Mouse (Mus musculus): Measurements from ENCODE around the gene Spen.

GRCm38 (mm10) chr4:141466289-141466795 lies 72.1 kb downstream of the Spen start:
- no peak for TF ChIP-seq EP300 (IDR thresholded peaks at IDR 0.05; ENCODE audit: insufficient read depth, low read depth, low read length)
- TF ChIP-seq CTCF (IDR thresholded peaks at IDR 0.05) = no peak
- no peak for TF ChIP-seq POLR2A (IDR thresholded peaks at IDR 0.05; ENCODE audit: insufficient read depth, low read depth, low read length)

Data from heart, adult 2 months (tissue).